10 mouse cellular contexts compared by ENCODE assay signal in genomic region chr11:73223966-73224365, GRCm38 (mm10). TPM values are rescaled to one million over a fixed set of nuclear protein-coding genes. Genes with fewer than 3 reads are reported as not detected.
DNase-seq lines count a peak whose midpoint lies in the region; ATAC-seq and TF ChIP-seq lines count a peak whose summit lies in the region.
"Had no signal": no experiment of that assay in that cellular context is flagged by ENCODE, and none has a peak within 500 bp of the region (broad histone marks: within the 10 kb centered on the region; RNA-seq: fewer than 3 reads in every experiment).

No protein-coding gene starts in this region.

- 78% methylated on average over 2 of the region's 2 CpGs for WGBS in midbrain, embryonic 11.5 days

- no peak overlapping the region for H3K9ac ChIP-seq in midbrain, embryonic 11.5 days (ENCODE audit: low read length)
- H3K9ac ChIP-seq: stomach, embryonic 15.5 days had no signal

- DNase-seq in left cerebral cortex, adult 2 months (ENCODE audit: extremely low spot score in 1 of 2, low spot score in 2 of 2), result no peak
- no peak for DNase-seq in left cerebral cortex, postnatal 25 days (ENCODE audit: low spot score in 2 of 2)
- peak; percentile 80 for DNase-seq in adipocyte (ENCODE audit: low spot score)
- DNase-seq in induced T-regulatory cell, adult 2 months (ENCODE audit: low read depth), result peak; percentile 39
- peak; percentile 22 for DNase-seq in naive thymus-derived CD4-positive, alpha-beta T cell, adult 2 months (ENCODE audit: low read depth)
- no peak for DNase-seq in right cerebral cortex, postnatal 10 days (ENCODE audit: low spot score in 2 of 2)
- DNase-seq in midbrain, embryonic 11.5 days (ENCODE audit: low spot score, missing footprints), result no peak
- DNase-seq in ovary, adult 18-20 months (ENCODE audit: low spot score), result no peak

- TF ChIP-seq CTCF in left cerebral cortex, adult 2 months (IDR thresholded peaks at IDR 0.05), result peak; percentile 34

- no peaks in the 10 kb centered on the region for H3K4me1 ChIP-seq in midbrain, embryonic 11.5 days (ENCODE audit: control insufficient read depth, insufficient read depth, low read length)
- H3K4me1 ChIP-seq: stomach, embryonic 15.5 days had no signal

- H3K4me3 ChIP-seq in left cerebral cortex, adult 2 months, result no peak overlapping the region
- H3K4me3 ChIP-seq in midbrain, embryonic 11.5 days (ENCODE audit: low read depth, low read length), result no peak overlapping the region
- H3K4me3 ChIP-seq: stomach, embryonic 15.5 days had no signal

- H3K27ac ChIP-seq in left cerebral cortex, adult 2 months, result no peak overlapping the region
- no peak overlapping the region for H3K27ac ChIP-seq in midbrain, embryonic 11.5 days (ENCODE audit: low read depth, low read length)
- H3K27ac ChIP-seq: stomach, embryonic 15.5 days had no signal

- no peaks in the 10 kb centered on the region for H3K36me3 ChIP-seq in midbrain, embryonic 11.5 days (ENCODE audit: control insufficient read depth, insufficient read depth, low read length)
- H3K36me3 ChIP-seq: stomach, embryonic 15.5 days had no signal

- H3K9me3 ChIP-seq in midbrain, embryonic 11.5 days (ENCODE audit: control insufficient read depth, low read length), result no peaks in the 10 kb centered on the region
- H3K9me3 ChIP-seq: stomach, embryonic 15.5 days had no signal

- H3K27me3 ChIP-seq in midbrain, embryonic 11.5 days (ENCODE audit: control insufficient read depth, insufficient read depth, low read length), result no peaks in the 10 kb centered on the region
- H3K27me3 ChIP-seq: stomach, embryonic 15.5 days had no signal

- intact Hi-C loops in left cerebral cortex, adult 2 months (cut with DNase I), result no loop called here
- intact Hi-C loops in left cerebral cortex, postnatal 25 days (cut with DNase I), result no loop called here

- ATAC-seq in midbrain, embryonic 11.5 days (ENCODE audit: low FRiP score), result no peak

- H3K4me2 ChIP-seq in midbrain, embryonic 11.5 days, result no peak overlapping the region
- H3K4me2 ChIP-seq: stomach, embryonic 15.5 days had no signal

RNA-seq across cellular contexts. Expression of gene Trpv1, which starts 10.1 kb away (rescaled TPM):
- under 1 TPM in 1 of 2 experiments, not detected in 1; 0.27 TPM for total RNA-seq in left cerebral cortex, adult 2 months (2021)
- under 1 TPM in 1 of 2 experiments, not detected in 1; 0.50 TPM for total RNA-seq in left cerebral cortex, postnatal 25 days (2021)
- polyA plus RNA-seq in midbrain, embryonic 11.5 days (2014; fragmentation: Nextera tagmentation; extraction: Ambion mirVana), result not detected in 2 replicates
- total RNA-seq: hematopoietic stem cell, adult 5-6 weeks had no signal
- polyA plus RNA-seq: stomach, embryonic 15.5 days had no signal

RNA-seq across cellular contexts. Expression of gene Shpk, which starts 24.7 kb away (rescaled TPM):
- 1 to 10 TPM; 2.7 to 2.9 TPM for total RNA-seq in left cerebral cortex, adult 2 months (2021)
- 1 to 10 TPM; 2.0 to 2.7 TPM for total RNA-seq in left cerebral cortex, postnatal 25 days (2021)
- polyA plus RNA-seq in midbrain, embryonic 11.5 days (2014; fragmentation: Nextera tagmentation; extraction: Ambion mirVana), result 1.1 TPM in 2 replicates

RNA-seq across cellular contexts. Expression of gene Ctns, which starts 25.1 kb away (rescaled TPM):
- 10 to 100 TPM; 19.3 to 20.2 TPM for total RNA-seq in left cerebral cortex, adult 2 months (2021)
- total RNA-seq in left cerebral cortex, postnatal 25 days (2021), result 10 to 100 TPM; 19.2 to 21.0 TPM
- 19.1 and 21.1 TPM in 2 replicates for polyA plus RNA-seq in midbrain, embryonic 11.5 days (2014; fragmentation: Nextera tagmentation; extraction: Ambion mirVana)

RNA-seq across cellular contexts. Expression of gene Trpv3, which starts 43.2 kb away (rescaled TPM):
- total RNA-seq in left cerebral cortex, adult 2 months (2021), result under 1 TPM; 0.26 to 0.50 TPM
- under 1 TPM; 0.25 to 0.48 TPM for total RNA-seq in left cerebral cortex, postnatal 25 days (2021)
- polyA plus RNA-seq in midbrain, embryonic 11.5 days (2014; fragmentation: Nextera tagmentation; extraction: Ambion mirVana), result 0.05 TPM in 1 of 2 replicates, not detected in the other
- total RNA-seq: hematopoietic stem cell, adult 5-6 weeks had no signal

RNA-seq across cellular contexts. Expression of gene Tax1bp3, which starts 47.1 kb away (rescaled TPM):
- 1 to 10 TPM; 9.4 to 9.6 TPM for total RNA-seq in left cerebral cortex, adult 2 months (2021)
- total RNA-seq in left cerebral cortex, postnatal 25 days (2021), result 10 to 100 TPM; 10.2 to 11.3 TPM
- polyA plus RNA-seq in midbrain, embryonic 11.5 days (2014; fragmentation: Nextera tagmentation; extraction: Ambion mirVana), result 183 and 189 TPM in 2 replicates

Comparison
In these comparisons a context has a peak if more than half of its experiments do, and no peak if none do; other contexts are left out.
1. DNase-seq: peak in adipocyte (single experiment), induced T-regulatory cell, adult 2 months (single experiment) and naive thymus-derived CD4-positive, alpha-beta T cell, adult 2 months (single experiment); none in left cerebral cortex, adult 2 months (0 of 2), left cerebral cortex, postnatal 25 days (0 of 2), right cerebral cortex, postnatal 10 days (0 of 2), midbrain, embryonic 11.5 days (single experiment) and ovary, adult 18-20 months (single experiment).